Mouse (Mus musculus): ENCODE results near the gene Gm614.

DNA sequence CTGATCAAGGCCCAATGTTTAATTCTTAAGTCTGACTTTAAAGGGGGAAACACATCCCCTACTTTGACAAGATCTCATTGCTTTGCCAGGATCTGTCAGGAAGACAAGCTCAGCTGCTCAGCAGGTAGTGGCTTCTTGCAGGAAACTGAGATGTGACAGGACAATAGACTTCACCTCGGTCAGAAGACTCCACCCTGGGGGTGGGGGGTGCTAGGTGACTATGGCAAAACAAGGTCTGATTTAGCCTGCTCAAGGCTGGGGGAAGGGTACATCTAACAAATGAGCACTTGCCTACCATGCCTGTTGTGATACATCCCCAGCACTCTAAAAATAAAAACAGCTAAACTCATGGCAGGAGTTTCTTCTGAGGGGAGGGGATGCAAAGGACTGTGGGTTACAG, 18.8 kb downstream of the Gm614 start:
- TF ChIP-seq CTCF (conservative IDR thresholded peaks at IDR 0.05 in 1 of 2, IDR thresholded peaks at IDR 0.05 in 1 of 2; ENCODE audit: low read depth in 2 of 2, low read length in 2 of 2) (no peak), TCF12 (IDR thresholded peaks at IDR 0.05; ENCODE audit: low read depth, low read length) (no peak), RAD21 (IDR thresholded peaks at IDR 0.05; ENCODE audit: low read depth, low read length) (no peak)

Data from CH12.LX (cell line).